In the genomic region with DNA sequence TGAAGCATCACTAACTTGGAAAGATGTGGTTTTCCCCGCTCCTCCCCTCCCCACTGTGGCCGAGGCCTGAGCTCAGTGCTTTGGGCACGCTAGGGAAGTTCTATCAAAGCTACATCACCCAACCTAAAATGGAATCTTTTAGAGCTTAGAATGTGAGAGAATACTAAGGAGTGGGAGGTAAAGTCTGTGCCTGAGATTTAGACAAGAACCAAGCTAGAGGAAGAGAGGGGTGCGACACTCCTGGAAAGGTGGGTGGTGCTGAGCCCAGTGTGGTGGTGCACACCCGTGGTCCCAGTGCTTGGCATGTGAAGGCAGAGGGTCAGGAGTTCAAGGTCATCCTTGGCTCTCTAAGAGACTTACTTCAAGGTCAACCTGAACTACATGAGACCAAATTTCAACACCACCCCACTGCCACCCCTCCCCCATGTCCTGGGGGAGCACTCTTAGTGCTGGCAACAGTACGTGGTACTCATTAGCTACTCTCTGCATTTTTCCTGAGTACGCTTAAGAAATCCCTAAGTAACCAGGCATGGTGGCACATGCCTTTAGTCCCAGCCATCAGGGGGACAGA, we compare ENCODE assay signal across 19 mouse cellular contexts. TPM values are rescaled to one million over a fixed set of nuclear protein-coding genes. Genes with fewer than 3 reads are reported as not detected.
DNase-seq lines count a peak whose midpoint lies in the region; TF ChIP-seq lines count a peak whose summit lies in the region.
"Had no signal": no experiment of that assay in that cellular context is flagged by ENCODE, and none has a peak within 500 bp of the region (broad histone marks: within the 10 kb centered on the region; RNA-seq: fewer than 3 reads in every experiment).

No protein-coding gene starts in this region.

- DNase-seq in adrenal gland, postnatal 10 days, result peak; percentile 72
- DNase-seq in adrenal gland, adult 2 months, result no peak
- DNase-seq in kidney, adult 18-20 months, result peak; percentile 34
- no peak for DNase-seq in kidney, adult 2 months
- peak; percentile 58 for DNase-seq in right cerebral cortex, adult 18-20 months
- no peak for DNase-seq in right cerebral cortex, postnatal 14 days
- DNase-seq in thymus, postnatal 0 days (ENCODE audit: low spot score), result no peak
- no peak for DNase-seq in urinary bladder, postnatal 4 days (ENCODE audit: low spot score in 2 of 2)
- DNase-seq: adrenal gland, adult 8-10 months; cerebellum, adult 9-11 months; kidney, adult 8-10 months; kidney, postnatal 14 days; lung, adult 18-20 months had no signal

- H3K4me3 ChIP-seq in kidney, adult 2 months (ENCODE audit: insufficient read depth, low read depth, low read length), result no peak overlapping the region
- H3K4me3 ChIP-seq: embryonic facial prominence, embryonic 12.5 days; erythroblast, embryonic 14.5 days; forebrain, embryonic 13.5 days; midbrain, embryonic 15.5 days; neural tube, embryonic 15.5 days; stomach, embryonic 15.5 days had no signal

- no peaks in the 10 kb centered on the region for H3K36me3 ChIP-seq in kidney, adult 2 months (ENCODE audit: control insufficient read depth, insufficient read depth, low read length)
- H3K36me3 ChIP-seq: neural tube, embryonic 15.5 days; stomach, embryonic 15.5 days had no signal

- H3K27me3 ChIP-seq in kidney, adult 2 months (replicated peaks; ENCODE audit: control insufficient read depth, insufficient read depth, low read length), result no peaks in the 10 kb centered on the region
- H3K27me3 ChIP-seq: embryonic facial prominence, embryonic 12.5 days; forebrain, embryonic 13.5 days; midbrain, embryonic 15.5 days; neural tube, embryonic 15.5 days; stomach, embryonic 15.5 days had no signal

- 87% methylated on average over 7 of the region's 7 CpGs for WGBS in kidney, adult 2 months

- H3K27ac ChIP-seq in kidney, adult 2 months (ENCODE audit: insufficient read depth, low read depth, low read length), result no peak overlapping the region
- H3K27ac ChIP-seq: embryonic facial prominence, embryonic 12.5 days; forebrain, embryonic 13.5 days; midbrain, embryonic 15.5 days; neural tube, embryonic 15.5 days; stomach, embryonic 15.5 days had no signal

- TF ChIP-seq CTCF in kidney, adult 2 months (conservative IDR thresholded peaks at IDR 0.05; ENCODE audit: insufficient read depth, insufficient read length, low read depth, low read length), result no peak

- peaks cover 27% of the 10 kb centered on the region for H3K4me1 ChIP-seq in kidney, adult 2 months (ENCODE audit: control insufficient read depth, insufficient read depth, low read length)
- H3K4me1 ChIP-seq: embryonic facial prominence, embryonic 12.5 days; forebrain, embryonic 13.5 days; midbrain, embryonic 15.5 days had no signal

- TF ChIP-seq POLR2A in kidney, adult 2 months (IDR thresholded peaks at IDR 0.05; ENCODE audit: low read depth, low read length), result no peak

RNA-seq across cellular contexts. Expression of gene Sh3bp5, which starts 40.2 kb away (rescaled TPM):
- total RNA-seq in adrenal gland, postnatal 10 days (2021), result 100 to 1,000 TPM; 107 to 135 TPM
- total RNA-seq in adrenal gland, adult 2 months (2021), result 100 to 1,000 TPM; 111 to 164 TPM
- polyA plus RNA-seq in adrenal gland, adult 2 months (2012; rRNA removed), result 21.1 and 28.5 TPM in 2 replicates
- 33.4 and 43.4 TPM in 2 replicates for polyA plus RNA-seq in kidney, adult 2 months (2012; rRNA removed)
- 20.3 and 20.7 TPM in 2 replicates for polyA plus RNA-seq in thymus, postnatal 0 days (2015; fragmentation: Nextera tagmentation; extraction: Ambion mirVana)

RNA-seq across cellular contexts. Expression of gene Capn7, which starts 59.3 kb away (rescaled TPM):
- total RNA-seq in adrenal gland, postnatal 10 days (2021), result 10 to 100 TPM; 33.7 to 40.9 TPM
- total RNA-seq in adrenal gland, adult 2 months (2021), result 10 to 100 TPM; 37.3 to 53.5 TPM
- polyA plus RNA-seq in adrenal gland, adult 2 months (2012; rRNA removed), result 12.7 and 13.0 TPM in 2 replicates
- 13.6 and 16.2 TPM in 2 replicates for polyA plus RNA-seq in kidney, adult 2 months (2012; rRNA removed)
- 33.8 and 34.9 TPM in 2 replicates for polyA plus RNA-seq in thymus, postnatal 0 days (2015; fragmentation: Nextera tagmentation; extraction: Ambion mirVana)

Comparison
In these comparisons a context has a peak if more than half of its experiments do, and no peak if none do; other contexts are left out.
1. DNase-seq: peak in adrenal gland, postnatal 10 days (single experiment), kidney, adult 18-20 months (single experiment) and right cerebral cortex, adult 18-20 months (single experiment); none in adrenal gland, adult 2 months (single experiment), kidney, adult 2 months (single experiment), right cerebral cortex, postnatal 14 days (single experiment), thymus, postnatal 0 days (single experiment) and urinary bladder, postnatal 4 days (0 of 2).